Mouse (Mus musculus) heart, embryonic 15.5 days (tissue): ENCODE measurements around the gene Cbln3. TPM values are rescaled to one million over a fixed set of nuclear protein-coding genes. Genes with fewer than 3 reads are reported as not detected.

Source experiments
- ATAC-seq: fragments of 200-750 bp; cut with Nextera tagmentation; replicated peaks from 2 replicates; pipeline ENCODE4 v1.8.0; 2017; ENCODE audit warnings: low read depth, moderate TSS enrichment; ENCODE audit not compliant: insufficient number of reproducible peaks, insufficient read depth, low FRiP score
- H3K27ac ChIP-seq: fragments of 300-500 bp; sonication (generic); 2 replicates; pipeline ENCODE4 v1.5.1; 2015; ENCODE audit warnings: mild to moderate bottlenecking, inconsistent platforms
- H3K27me3 ChIP-seq: fragments of 300-500 bp; sonication (generic); 2 replicates; pipeline ENCODE4 v1.6.1; 2015; ENCODE audit warnings: inconsistent platforms
- H3K36me3 ChIP-seq: fragments of 300-500 bp; sonication (generic); 2 replicates; pipeline ENCODE4 v1.6.1; 2015; ENCODE audit warnings: mild to moderate bottlenecking, inconsistent platforms
- H3K4me1 ChIP-seq: fragments of 300-500 bp; sonication (generic); replicated peaks from 2 replicates; pipeline ENCODE4 v1.6.1; 2015; ENCODE audit warnings: inconsistent platforms
- H3K4me2 ChIP-seq: fragments of 300-500 bp; sonication (generic); 2 replicates; pipeline ENCODE4 v1.6.1; 2015; ENCODE audit warnings: inconsistent platforms, mild to moderate bottlenecking, moderate library complexity
- H3K4me3 ChIP-seq: fragments of 300-500 bp; sonication (generic); 2 replicates; pipeline ENCODE4 v1.5.1; 2015; ENCODE audit warnings: mild to moderate bottlenecking, inconsistent platforms
- H3K9ac ChIP-seq: fragments of 300-500 bp; sonication (generic); 2 replicates; pipeline ENCODE4 v1.6.1; 2015; ENCODE audit warnings: mild to moderate bottlenecking, inconsistent platforms
- H3K9me3 ChIP-seq: fragments of 300-500 bp; sonication (generic); replicated peaks from 2 replicates; pipeline ENCODE4 v1.6.1; 2016; ENCODE audit warnings: inconsistent platforms
- WGBS: fragments of 180-500 bp; shearing (Covaris S2); methylation state at CpG from one replicate; pipeline ENCODE4 v1.1.7; 2015; ENCODE audit warnings: mixed read lengths; 5-methylcytosine and 5-hydroxymethylcytosine counted together
- polyA plus RNA-seq: library from polyadenylated mRNA; unstranded; fragments of >200 nt; fragmentation: Nextera tagmentation; extraction: Ambion mirVana; gene quantifications from 2 replicates; pipeline ENCODE4 v1.2.1, GENCODE M21; 2015

Gene Cbln3
- polyA plus RNA-seq, 1 experiment from 2014 or later, result 0.50 TPM

DNA sequence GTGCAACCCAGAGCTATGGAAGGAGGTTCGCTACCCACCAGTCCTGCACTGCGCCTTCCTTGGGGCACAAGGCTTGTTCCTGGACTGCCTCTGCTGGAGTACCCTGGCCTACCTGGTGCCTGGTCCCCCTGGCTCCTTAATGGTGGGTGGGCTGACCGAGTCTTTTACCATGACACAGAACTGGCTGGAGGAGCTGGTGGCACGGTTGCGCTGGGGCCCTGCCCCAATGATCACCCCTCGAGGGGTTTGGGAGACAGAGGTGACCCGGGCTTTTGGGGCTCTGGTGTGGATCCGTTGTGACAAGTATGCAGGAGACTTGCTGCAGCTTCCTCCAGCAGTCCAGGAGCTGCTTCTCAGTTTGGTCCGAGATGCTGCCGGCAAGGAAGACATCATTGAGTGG lies 21.2 kb downstream of the Cbln3 start:
- no peak overlapping the region for H3K9ac ChIP-seq
- H3K4me2 ChIP-seq, result no peak overlapping the region
- no peak overlapping the region for H3K27ac ChIP-seq
- peaks cover 46% of the 10 kb centered on the region for H3K4me1 ChIP-seq
- H3K27me3 ChIP-seq, result no peaks in the 10 kb centered on the region
- no peaks in the 10 kb centered on the region for H3K9me3 ChIP-seq
- 88% methylated on average over 10 of the region's 10 CpGs for WGBS
- peaks cover 47% of the 10 kb centered on the region for H3K36me3 ChIP-seq
- no peak for ATAC-seq
- no peak overlapping the region for H3K4me3 ChIP-seq

- Histone ChIP-seq H3K27me3 (no peaks in the 10 kb centered on the region), H3K9me3 (no peaks in the 10 kb centered on the region), H3K9ac (no peak overlapping the region), H3K27ac (no peak overlapping the region), H3K4me2 (no peak overlapping the region), H3K4me1 (peaks cover 54% of the 10 kb centered on the region), H3K36me3 (peaks cover 40% of the 10 kb centered on the region), H3K4me3 (no peak overlapping the region)
- ATAC-seq, result no peak
- WGBS, result 63% methylated on average over 6 of the region's 6 CpGs
Observed at GRCm38 (mm10) chr14:55862186-55862585, 22.0 kb downstream of the Cbln3 start.

GRCm38 (mm10) chr14:55857588-55857987 lies 26.6 kb downstream of the Cbln3 start:
- Histone ChIP-seq H3K4me3 (0 out of 2 replicates have a peak overlapping the region, but pooled peaks have one; percentile 3), H3K27ac (peak overlapping the region; percentile 49), H3K4me2 (peak overlapping the region; percentile 68), H3K27me3 (no peaks in the 10 kb centered on the region), H3K9ac (0 out of 2 replicates have a peak overlapping the region, but pooled peaks have one; percentile 20), H3K9me3 (no peaks in the 10 kb centered on the region), H3K36me3 (no peaks in the 10 kb centered on the region), H3K4me1 (peaks cover 70% of the 10 kb centered on the region)
- WGBS, result 34% methylated on average over 4 of the region's 4 CpGs
- no peak for ATAC-seq

GRCm38 (mm10) chr14:55855101-55855561 lies 29.1 kb downstream of the Cbln3 start:
- Histone ChIP-seq H3K4me1 (peaks cover 58% of the 10 kb centered on the region), H3K27ac (peak overlapping the region; percentile 90), H3K27me3 (no peaks in the 10 kb centered on the region), H3K9ac (peak overlapping the region; percentile 67), H3K4me3 (peak overlapping the region; percentile 67), H3K9me3 (no peaks in the 10 kb centered on the region), H3K4me2 (peak overlapping the region; percentile 68), H3K36me3 (no peaks in the 10 kb centered on the region)
- WGBS, result 4% methylated on average over 4 of the region's 4 CpGs
- ATAC-seq, result peak; percentile 30

GRCm38 (mm10) chr14:55854406-55855100 lies 29.6 kb downstream of the Cbln3 start:
- 2% methylated on average over 9 of the region's 9 CpGs for WGBS
- H3K9ac ChIP-seq, result peak overlapping the region; percentile 67

GRCm38 (mm10) chr14:55853621-55854285 lies 30.4 kb downstream of the Cbln3 start, which contains the start of gene Nynrin:
Nynrin (plus strand) TSS chr14:55854010.
- Histone ChIP-seq H3K4me1 (peaks cover 52% of the 10 kb centered on the region), H3K9me3 (no peaks in the 10 kb centered on the region), H3K4me2 (peak within 1 kb of the TSS; percentile 68), H3K27me3 (no peaks in the 10 kb centered on the region), H3K4me3 (peak within 1 kb of the TSS; percentile 67), H3K36me3 (no peaks in the 10 kb centered on the region), H3K9ac (peak within 1 kb of the TSS; percentile 67), H3K27ac (peak within 1 kb of the TSS; percentile 90)
- WGBS, result 3% methylated on average over 31 of the region's 33 CpGs
- ATAC-seq, result peak; percentile 92

More at GRCm38 (mm10) chr14:55854406-55855100, 29.6 kb downstream of the Cbln3 start:
- peak overlapping the region; percentile 68 for H3K4me2 ChIP-seq
- H3K36me3 ChIP-seq, result no peaks in the 10 kb centered on the region
- peak overlapping the region; percentile 67 for H3K4me3 ChIP-seq
- peak overlapping the region; percentile 90 for H3K27ac ChIP-seq
- no peaks in the 10 kb centered on the region for H3K9me3 ChIP-seq
- H3K4me1 ChIP-seq, result peaks cover 58% of the 10 kb centered on the region
- 0 out of 2 replicates have a peak, but pooled peaks have one; percentile 15 for ATAC-seq
- no peaks in the 10 kb centered on the region for H3K27me3 ChIP-seq

DNA sequence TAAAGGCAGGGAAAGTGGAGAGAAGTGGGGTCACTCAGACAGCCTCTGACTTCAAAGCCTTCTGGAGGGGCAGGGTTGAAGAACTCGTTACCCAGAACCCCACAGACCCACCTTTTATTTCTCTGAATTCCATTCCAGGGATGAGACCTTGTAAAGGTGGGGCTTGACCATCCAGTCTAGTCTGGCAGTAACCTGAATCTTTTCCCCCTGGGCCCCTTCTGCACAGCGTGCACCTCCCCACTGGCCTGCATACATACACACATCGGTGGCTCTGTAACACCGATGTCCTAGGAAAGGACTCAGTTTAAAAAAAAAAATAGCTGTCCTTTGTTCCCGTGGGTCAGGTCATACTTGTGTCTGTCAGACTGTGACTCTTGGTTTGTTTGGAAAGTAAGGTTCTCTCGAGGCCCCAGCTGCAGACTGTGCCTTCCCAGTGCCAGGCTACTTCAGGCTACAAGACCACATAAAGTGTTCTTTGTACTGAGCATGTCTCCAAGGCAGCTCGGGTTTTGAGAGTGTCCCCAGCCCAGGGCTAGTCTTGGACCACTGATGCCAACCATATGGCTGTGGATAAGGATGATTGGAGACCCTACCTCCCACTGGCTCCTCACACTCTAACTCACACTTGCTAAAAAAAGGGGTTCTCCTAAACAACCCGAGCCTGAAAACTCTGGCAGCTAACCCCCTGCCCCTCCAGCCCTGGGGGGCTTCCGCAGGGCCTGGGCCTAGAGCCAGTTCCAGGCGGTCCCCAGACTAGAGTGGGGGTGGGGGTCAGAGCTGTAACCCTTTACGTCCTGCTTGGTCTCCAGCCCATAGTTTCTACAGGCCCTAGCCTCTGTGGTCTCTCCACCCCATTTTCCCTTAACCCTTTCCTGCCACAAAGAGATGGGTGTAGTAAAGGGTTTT lies 31.3 kb downstream of the Cbln3 start:
- Histone ChIP-seq H3K4me1 (peaks cover 44% of the 10 kb centered on the region), H3K27me3 (no peaks in the 10 kb centered on the region), H3K4me3 (peak overlapping the region; percentile 67), H3K4me2 (peak overlapping the region; percentile 68), H3K9ac (peak overlapping the region; percentile 67), H3K36me3 (no peaks in the 10 kb centered on the region), H3K9me3 (no peaks in the 10 kb centered on the region), H3K27ac (peak overlapping the region; percentile 90)
- 15% methylated on average over 11 of the region's 11 CpGs for WGBS
- peak; percentile 40 for ATAC-seq

GRCm38 (mm10) chr14:55850885-55851284 lies 33.3 kb downstream of the Cbln3 start:
- Histone ChIP-seq H3K9me3 (no peaks in the 10 kb centered on the region), H3K9ac (no peak overlapping the region), H3K27ac (no peak overlapping the region), H3K36me3 (no peaks in the 10 kb centered on the region), H3K4me1 (peaks cover 26% of the 10 kb centered on the region), H3K4me2 (no peak overlapping the region), H3K4me3 (no peak overlapping the region), H3K27me3 (no peaks in the 10 kb centered on the region)
- 57% methylated on average over 6 of the region's 6 CpGs for WGBS
- no peak for ATAC-seq

GRCm38 (mm10) chr14:55845506-55846294 lies 38.5 kb downstream of the Cbln3 start:
- no peak overlapping the region for H3K27ac ChIP-seq

GRCm38 (mm10) chr14:55842794-55843193 lies 41.4 kb downstream of the Cbln3 start:
- Histone ChIP-seq H3K9ac (no peak overlapping the region), H3K36me3 (no peaks in the 10 kb centered on the region), H3K4me1 (0 out of 2 replicates have a peak, but pooled peaks cover 2% of the 10 kb centered on the region), H3K27me3 (no peaks in the 10 kb centered on the region), H3K4me2 (no peak overlapping the region), H3K9me3 (no peaks in the 10 kb centered on the region), H3K27ac (no peak overlapping the region), H3K4me3 (no peak overlapping the region)
- WGBS, result 70% methylated on average over 4 of the region's 4 CpGs
- no peak for ATAC-seq

More at GRCm38 (mm10) chr14:55845506-55846294, 38.5 kb downstream of the Cbln3 start:
- no peak overlapping the region for H3K4me2 ChIP-seq
- no peak overlapping the region for H3K9ac ChIP-seq
- H3K9me3 ChIP-seq, result no peaks in the 10 kb centered on the region
- H3K4me1 ChIP-seq, result 0 out of 2 replicates have a peak, but pooled peaks cover 2% of the 10 kb centered on the region
- H3K36me3 ChIP-seq, result no peaks in the 10 kb centered on the region
- no peak for ATAC-seq
- no peak overlapping the region for H3K4me3 ChIP-seq
- H3K27me3 ChIP-seq, result no peaks in the 10 kb centered on the region
- 57% methylated on average over 9 of the region's 9 CpGs for whole genome bisulfite sequencing
